Mouse (Mus musculus): Measurements from ENCODE around the gene Hmga1. TPM values are rescaled to one million over a fixed set of nuclear protein-coding genes. Genes with fewer than 3 reads are reported as not detected.

Gene Hmga1
- total RNA-seq, 2 experiments from 2014 or later = 54.8 to 59.1 TPM

- DNase-seq = no peak
Observed at GRCm38 (mm10) chr17:27591826-27592564, 35.7 kb downstream of the Hmga1 start.

GRCm38 (mm10) chr17:27592565-27592910, 36.2 kb downstream of the Hmga1 start:
- DNase-seq = no peak

- no peak for DNase-seq
Observed at GRCm38 (mm10) chr17:27595659-27596375, 39.5 kb downstream of the Hmga1 start.

- peak; percentile 62 for DNase-seq
Observed at GRCm38 (mm10) chr17:27596376-27597190, 40.3 kb downstream of the Hmga1 start.

GRCm38 (mm10) chr17:27600286-27600685, 44.0 kb downstream of the Hmga1 start:
- no peak for DNase-seq

GRCm38 (mm10) chr17:27600869-27601268, 44.6 kb downstream of the Hmga1 start:
- DNase-seq = no peak

GRCm38 (mm10) chr17:27603036-27603435, 46.7 kb downstream of the Hmga1 start:
- no peak for DNase-seq

GRCm38 (mm10) chr17:27603522-27604234, 47.4 kb downstream of the Hmga1 start:
- DNase-seq = peak; percentile 73

GRCm38 (mm10) chr17:27609576-27609975, 53.3 kb downstream of the Hmga1 start:
- DNase-seq = no peak

GRCm38 (mm10) chr17:27610679-27611518, 54.6 kb downstream of the Hmga1 start:
- no peak for DNase-seq

GRCm38 (mm10) chr17:27611519-27611884, 55.2 kb downstream of the Hmga1 start:
- DNase-seq = no peak

- no peak for DNase-seq
Observed at GRCm38 (mm10) chr17:27611994-27612393, 55.7 kb downstream of the Hmga1 start.

- no peak for DNase-seq
Observed at GRCm38 (mm10) chr17:27613016-27613415, 56.7 kb downstream of the Hmga1 start.

Other genes with a start within 250 kb of the Hmga1 start
- gene Grm4, start 35.1 kb upstream of the Hmga1 start, total RNA-seq (2021) = under 1 TPM in 1 of 2 experiments, not detected in 1; 0.07 TPM
- 1 to 10 TPM; 8.7 to 8.8 TPM for gene AI413582, start 9.3 kb downstream of the Hmga1 start, total RNA-seq (2021)
- 100 to 1,000 TPM; 340 to 371 TPM for gene Nudt3, start 67.0 kb downstream of the Hmga1 start, total RNA-seq (2021)
- not detected for gene RPS10-NUDT3, start 78.7 kb downstream of the Hmga1 start, total RNA-seq (2021)
- 100 to 1,000 TPM; 857 to 917 TPM for gene Rps10, start 80.2 kb downstream of the Hmga1 start, total RNA-seq (2021)
- gene Pacsin1, start 99.0 kb downstream of the Hmga1 start, total RNA-seq (2021) = under 1 TPM in 1 of 2 experiments, not detected in 1; 0.17 TPM
- gene Spdef, start 172.5 kb downstream of the Hmga1 start, total RNA-seq (2021) = under 1 TPM; 0.16 to 0.38 TPM

All from heart, postnatal 4 days (tissue).